Mouse (Mus musculus) heart, postnatal 0 days (tissue): ENCODE measurements around the gene Sbf1. TPM values are rescaled to one million over a fixed set of nuclear protein-coding genes. Genes with fewer than 3 reads are reported as not detected.

Source experiments
- ATAC-seq: fragments of 200-750 bp; cut with Nextera tagmentation; 2 replicates; pipeline ENCODE4 v1.8.0; 2017; ENCODE audit warnings: low read depth, moderate number of reproducible peaks, moderate library complexity; ENCODE audit not compliant: insufficient read depth
- DNase-seq: peaks from one replicate; pipeline ENCODE4 v3.0.0-alpha.2; 2016; ENCODE audit warnings: low spot score
- H3K27ac ChIP-seq: fragments of 300-500 bp; sonication (generic); 2 replicates; pipeline ENCODE4 v1.5.1; 2014; ENCODE audit warnings: low read depth, mild to moderate bottlenecking
- H3K27me3 ChIP-seq: fragments of 300-500 bp; sonication (generic); 2 replicates; pipeline ENCODE4 v1.6.1; 2014; ENCODE audit warnings: low read length, mixed read lengths; ENCODE audit not compliant: control insufficient read depth, insufficient read depth
- H3K36me3 ChIP-seq: fragments of 300-500 bp; sonication (generic); replicated peaks from 2 replicates; pipeline ENCODE4 v1.6.1; 2014; ENCODE audit warnings: low read length, mixed read lengths; ENCODE audit not compliant: control insufficient read depth, insufficient read depth
- H3K4me1 ChIP-seq: fragments of 300-500 bp; sonication (generic); 2 replicates; pipeline ENCODE4 v1.6.1; 2014; ENCODE audit warnings: antibody characterized with exemption; ENCODE audit not compliant: control insufficient read depth, insufficient read depth
- H3K4me2 ChIP-seq: fragments of 300-500 bp; sonication (generic); 2 replicates; pipeline ENCODE4 v1.6.1; 2014; ENCODE audit warnings: low read depth, mild to moderate bottlenecking, low read length, moderate library complexity
- H3K4me3 ChIP-seq: fragments of 300-500 bp; sonication (generic); 2 replicates; pipeline ENCODE4 v1.5.1; 2014; ENCODE audit warnings: low read depth, low read length
- H3K9ac ChIP-seq: fragments of 300-500 bp; sonication (generic); replicated peaks from 2 replicates; pipeline ENCODE4 v1.6.1; 2014; ENCODE audit warnings: low read depth, low read length, mixed read lengths
- H3K9me3 ChIP-seq: fragments of 300-500 bp; sonication (generic); replicated peaks from 2 replicates; pipeline ENCODE4 v1.6.1; 2016; ENCODE audit warnings: low read length; ENCODE audit not compliant: control insufficient read depth
- CTCF ChIP-seq: IDR thresholded peaks from 2 replicates; pipeline ENCODE4 v1.5.1; 2016; ENCODE audit warnings: antibody characterized with exemption, control low read depth, low read depth
- EP300 ChIP-seq: IDR thresholded peaks from 2 replicates; pipeline ENCODE4 v1.6.1; 2016; ENCODE audit warnings: antibody characterized with exemption, low read depth
- WGBS: fragments of 180-500 bp; shearing (Covaris S2); extraction: QIAGEN DNeasy Blood & Tissue Kit; methylation state at CpG from one replicate; pipeline ENCODE4 v1.1.7; 2014; 5-methylcytosine and 5-hydroxymethylcytosine counted together
- polyA plus RNA-seq: library from polyadenylated mRNA; unstranded; fragments of >200 nt; fragmentation: Nextera tagmentation; extraction: Ambion mirVana; gene quantifications from 2 replicates; pipeline ENCODE4 v1.2.1, GENCODE M21; 2015
- total RNA-seq: library from RNA; depleted of rRNA; stranded (reverse); fragments of >200 nt; gene quantifications from 2 replicates; pipeline ENCODE4 v1.2.3, GENCODE M21; 2014; ENCODE audit warnings: low replicate concordance

Gene Sbf1
- total and polyA plus RNA-seq, 2 experiments from 2014 or later = 25.6 to 147 TPM

GRCm38 (mm10) chr15:89282546-89282945 is 32.6 kb downstream of the Sbf1 start:
- Histone ChIP-seq H3K4me3 (no peak overlapping the region), H3K36me3 (peaks cover 75% of the 10 kb centered on the region), H3K27me3 (no peaks in the 10 kb centered on the region), H3K9ac (no peak overlapping the region), H3K4me2 (no peak overlapping the region), H3K27ac (no peak overlapping the region), H3K4me1 (no peaks in the 10 kb centered on the region), H3K9me3 (no peaks in the 10 kb centered on the region)
- DNase-seq (no peak), ATAC-seq (no peak)
- 89% methylated on average over 6 of the region's 6 CpGs for WGBS
- TF ChIP-seq CTCF (no peak), EP300 (no peak)

GRCm38 (mm10) chr15:89277366-89277765 is 37.7 kb downstream of the Sbf1 start:
- TF ChIP-seq EP300 (no peak), CTCF (no peak)
- no peak overlapping the region for H3K27ac ChIP-seq
- no peak for ATAC-seq
- H3K27me3 ChIP-seq = no peaks in the 10 kb centered on the region
- H3K4me3 ChIP-seq = no peak overlapping the region
- WGBS = 91% methylated on average over 4 of the region's 4 CpGs
- peaks cover 83% of the 10 kb centered on the region for H3K36me3 ChIP-seq
- H3K9ac ChIP-seq = no peak overlapping the region
- no peak for DNase-seq
- no peaks in the 10 kb centered on the region for H3K4me1 ChIP-seq
- no peaks in the 10 kb centered on the region for H3K9me3 ChIP-seq
- H3K4me2 ChIP-seq = no peak overlapping the region

GRCm38 (mm10) chr15:89275497-89275896 is 39.6 kb downstream of the Sbf1 start:
- no peak overlapping the region for H3K9ac ChIP-seq
- H3K27ac ChIP-seq = no peak overlapping the region
- no peaks in the 10 kb centered on the region for H3K4me1 ChIP-seq
- no peak overlapping the region for H3K4me2 ChIP-seq
- DNase-seq (no peak), ATAC-seq (no peak)
- TF ChIP-seq CTCF = no peak
- no peak for TF ChIP-seq EP300
- peaks cover 65% of the 10 kb centered on the region for H3K36me3 ChIP-seq
- no peak overlapping the region for H3K4me3 ChIP-seq
- 85% methylated on average over 3 of the region's 3 CpGs for WGBS
- H3K27me3 ChIP-seq = no peaks in the 10 kb centered on the region
- H3K9me3 ChIP-seq = no peaks in the 10 kb centered on the region

GRCm38 (mm10) chr15:89264485-89264884 is 50.6 kb downstream of the Sbf1 start:
- Histone ChIP-seq H3K27ac (no peak overlapping the region), H3K36me3 (peaks cover 57% of the 10 kb centered on the region), H3K9me3 (no peaks in the 10 kb centered on the region), H3K4me2 (no peak overlapping the region), H3K9ac (no peak overlapping the region), H3K27me3 (no peaks in the 10 kb centered on the region), H3K4me3 (no peak overlapping the region), H3K4me1 (no peaks in the 10 kb centered on the region)
- ATAC-seq (no peak), DNase-seq (no peak)
- TF ChIP-seq CTCF (no peak), EP300 (no peak)
- 61% methylated on average over 5 of the region's 5 CpGs for WGBS

- H3K36me3 ChIP-seq = peaks cover 53% of the 10 kb centered on the region
- no peak overlapping the region for H3K4me3 ChIP-seq
- H3K4me1 ChIP-seq = no peaks in the 10 kb centered on the region
- 85% methylated on average over 5 of the region's 5 CpGs for WGBS
- TF ChIP-seq EP300 = no peak
- no peak for TF ChIP-seq CTCF
- no peak for ATAC-seq
- no peak overlapping the region for H3K9ac ChIP-seq
- H3K4me2 ChIP-seq = no peak overlapping the region
- no peaks in the 10 kb centered on the region for H3K9me3 ChIP-seq
- no peaks in the 10 kb centered on the region for H3K27me3 ChIP-seq
- DNase-seq = no peak
- H3K27ac ChIP-seq = no peak overlapping the region
Observed at GRCm38 (mm10) chr15:89258997-89259396, 56.1 kb downstream of the Sbf1 start.

- WGBS = 73% methylated on average over 4 of the region's 4 CpGs
- DNase-seq (no peak), ATAC-seq (peak; percentile 8; the same call in 1 of the 2 replicates)
- no peak for TF ChIP-seq CTCF
- TF ChIP-seq EP300 = no peak
- no peaks in the 10 kb centered on the region for H3K27me3 ChIP-seq
- H3K4me2 ChIP-seq = no peak overlapping the region
- H3K4me1 ChIP-seq = no peaks in the 10 kb centered on the region
- no peak overlapping the region for H3K4me3 ChIP-seq
- no peaks in the 10 kb centered on the region for H3K9me3 ChIP-seq
- no peak overlapping the region for H3K27ac ChIP-seq
- H3K9ac ChIP-seq = no peak overlapping the region
- H3K36me3 ChIP-seq = peaks cover 45% of the 10 kb centered on the region
Observed at GRCm38 (mm10) chr15:89255330-89255729, 59.8 kb downstream of the Sbf1 start.
